Mouse (Mus musculus): ENCODE data around the gene Tgif2. TPM values are rescaled to one million over a fixed set of nuclear protein-coding genes. Genes with fewer than 3 reads are reported as not detected.
"Not testable (repeated sequence)": the region's sequence is repeated elsewhere in the genome, so short reads cannot be mapped to it uniquely, and the experiment has no call there.

Tgif2 gene
- total RNA-seq, 2 experiments from 2014 or later: 5.7 to 6.0 TPM

DNA sequence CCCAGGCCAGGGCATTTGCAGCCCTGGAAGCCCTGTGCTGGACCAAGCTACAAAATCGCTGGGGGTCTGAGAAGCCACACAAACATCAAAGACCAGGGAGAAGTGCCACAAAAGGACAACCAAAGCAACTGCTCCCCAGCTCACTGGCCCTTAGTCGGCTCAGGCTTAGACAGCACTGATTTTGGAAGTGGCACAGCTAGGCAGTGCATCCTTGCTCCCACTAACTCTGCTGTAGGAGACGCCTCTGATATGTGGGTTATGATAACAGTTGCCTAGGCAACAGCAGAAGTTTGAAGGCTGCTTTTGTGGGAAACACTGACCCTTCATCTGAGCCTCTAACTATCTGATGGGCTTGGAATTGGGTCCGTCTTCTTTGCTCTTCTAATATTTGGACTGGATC, 59.4 kb downstream of the Tgif2 start:
- no peak for DNase-seq
- intact Hi-C loops (cut with DNase I): no loop called here

GRCm38 (mm10) chr2:156901344-156901743, 61.5 kb downstream of the Tgif2 start:
- intact Hi-C loops (cut with DNase I): loop anchor here (10.0 kb wide), 1 partner anchor 193 kb away; no protein-coding TSS in a partner anchor
- no peak for DNase-seq

- intact Hi-C loops (cut with DNase I): loop anchor here (10.0 kb wide), 1 partner anchor 193 kb away; no protein-coding TSS in a partner anchor
- no peak for DNase-seq
These were observed 62.1 kb downstream of the Tgif2 start for GRCm38 (mm10) chr2:156901883-156902282.

- intact Hi-C loops (cut with DNase I): loop anchor here (10.0 kb wide), 1 partner anchor 192 kb away; no protein-coding TSS in a partner anchor
- not testable (repeated sequence) for DNase-seq
These were observed 62.6 kb downstream of the Tgif2 start for GRCm38 (mm10) chr2:156902411-156902810.

- DNase-seq: no peak
- intact Hi-C loops (cut with DNase I): loop anchor here (10.0 kb wide), 1 partner anchor 191 kb away; no protein-coding TSS in a partner anchor
These were observed 63.6 kb downstream of the Tgif2 start for GRCm38 (mm10) chr2:156903367-156903766.

Other genes with a start within 250 kb of the Tgif2 start
- 100 to 1,000 TPM; 306 to 315 TPM for gene Dlgap4, start 226.3 kb upstream of the Tgif2 start, total RNA-seq (2021)
- 10 to 100 TPM; 13.4 to 18.6 TPM for gene Myl9, start 64.6 kb upstream of the Tgif2 start, total RNA-seq (2021)
- gene 4930518I15Rik, start 17.9 kb downstream of the Tgif2 start, total RNA-seq (2021): 1 to 10 TPM; 3.9 to 4.9 TPM
- 100 to 1,000 TPM; 104 to 105 TPM for gene Rab5if, start 23.1 kb downstream of the Tgif2 start, total RNA-seq (2021)
- under 1 TPM in 1 of 2 experiments, not detected in 1; 0.12 TPM for gene Sla2, start 47.2 kb downstream of the Tgif2 start, total RNA-seq (2021)
- gene Ndrg3, start 152.0 kb downstream of the Tgif2 start, total RNA-seq (2021): 100 to 1,000 TPM; 267 to 276 TPM
- gene Dsn1, start 167.1 kb downstream of the Tgif2 start, total RNA-seq (2021): 1 to 10 TPM; 7.4 to 8.4 TPM
- gene Soga1, start 239.2 kb downstream of the Tgif2 start, total RNA-seq (2021): 100 to 1,000 TPM; 104 to 108 TPM
- not detected for gene Tldc2, start 247.0 kb downstream of the Tgif2 start, total RNA-seq (2021)

All from left cerebral cortex, postnatal 4 days (tissue).